Mouse (Mus musculus) duodenum, adult 2 months (tissue): ENCODE results near the gene Foxi2. TPM values are rescaled to one million over a fixed set of nuclear protein-coding genes. Genes with fewer than 3 reads are reported as not detected.

ENCODE experiments used
- polyA plus RNA-seq: library from polyadenylated mRNA; depleted of rRNA; stranded (reverse); fragments of >200 nt; gene quantifications from 2 replicates; pipeline ENCODE4 v1.2.3, GENCODE M21; 2012; ENCODE audit warnings: low replicate concordance; rRNA removed

Foxi2 gene
- polyA plus RNA-seq: not detected in 2 replicates

GRCm38 (mm10) chr7:135410237-135410965 lies at the start of gene Foxi2:
TSS of gene Foxi2 (plus strand) at chr7:135410308.

Other genes with a start within 250 kb of the Foxi2 start
- gene Nps, start 151.6 kb upstream of the Foxi2 start, polyA plus RNA-seq: not detected in 2 replicates
- gene Clrn3, start 118.3 kb downstream of the Foxi2 start, polyA plus RNA-seq: 12.3 and 25.5 TPM in 2 replicates
- gene Ptpre, start 127.2 kb downstream of the Foxi2 start, polyA plus RNA-seq: 3.6 and 7.6 TPM in 2 replicates